Mouse (Mus musculus): Measurements from ENCODE around the gene Foxp1. TPM values are rescaled to one million over a fixed set of nuclear protein-coding genes. Genes with fewer than 3 reads are reported as not detected.

Foxp1 gene
- polyA plus RNA-seq, 1 experiment from 2014 or later, result 38.0 TPM

DNA sequence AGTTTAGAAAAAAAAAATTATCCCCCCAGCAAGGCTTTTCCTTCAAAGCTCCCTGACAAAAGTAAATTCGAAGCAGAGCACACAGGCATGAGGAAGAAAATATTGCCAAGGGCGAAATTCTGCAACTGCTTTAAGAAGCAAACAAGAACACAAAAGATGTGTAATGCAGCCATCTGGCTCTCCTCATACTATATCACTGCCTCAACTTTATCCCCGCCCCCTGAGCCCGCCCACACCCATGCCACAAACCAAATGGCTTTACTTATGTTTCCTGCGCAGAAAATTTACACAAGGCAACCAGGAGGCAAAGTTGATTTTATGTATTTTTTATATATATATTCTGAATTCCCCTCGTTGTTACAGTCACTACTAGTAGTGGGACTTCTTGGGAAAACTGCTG is 252.6 kb downstream of the Foxp1 start:
- Histone ChIP-seq H3K4me3 (replicated peaks; ENCODE audit: low read depth, low read length) (no peak overlapping the region), H3K9me3 (replicated peaks; ENCODE audit: low read length) (no peaks in the 10 kb centered on the region), H3K27me3 (ENCODE audit: insufficient read depth, low read length) (no peaks in the 10 kb centered on the region), H3K36me3 (ENCODE audit: insufficient read depth, low read length) (no peaks in the 10 kb centered on the region), H3K9ac (ENCODE audit: low read depth, low read length) (no peak overlapping the region), H3K27ac (no peak overlapping the region), H3K4me2 (ENCODE audit: low read length) (no peak overlapping the region), H3K4me1 (replicated peaks; ENCODE audit: insufficient read depth, low read length) (peaks cover 6% of the 10 kb centered on the region; the same call in 1 of the 2 replicates)
- 59% methylated on average over 6 of the region's 6 CpGs for WGBS
- ATAC-seq (replicated peaks; ENCODE audit: low FRiP score, low read depth) (no peak), DNase-seq (ENCODE audit: low spot score) (peak; percentile 47)
- no peak for TF ChIP-seq CTCF (IDR thresholded peaks at IDR 0.05; ENCODE audit: low read depth)

- TF ChIP-seq CTCF (IDR thresholded peaks at IDR 0.05; ENCODE audit: low read depth), result no peak
- Histone ChIP-seq H3K27ac (no peak overlapping the region), H3K4me2 (ENCODE audit: low read length) (no peak overlapping the region), H3K27me3 (ENCODE audit: insufficient read depth, low read length) (no peaks in the 10 kb centered on the region), H3K9ac (ENCODE audit: low read depth, low read length) (no peak overlapping the region), H3K4me3 (replicated peaks; ENCODE audit: low read depth, low read length) (no peak overlapping the region), H3K9me3 (replicated peaks; ENCODE audit: low read length) (no peaks in the 10 kb centered on the region), H3K36me3 (ENCODE audit: insufficient read depth, low read length) (no peaks in the 10 kb centered on the region), H3K4me1 (replicated peaks; ENCODE audit: insufficient read depth, low read length) (peaks cover 18% of the 10 kb centered on the region; the same call in 1 of the 2 replicates)
- ATAC-seq (replicated peaks; ENCODE audit: low FRiP score, low read depth), result no peak
- DNase-seq (ENCODE audit: low spot score), result no peak
- WGBS, result 60% methylated on average over 20 of the region's 20 CpGs
Observed at GRCm38 (mm10) chr6:99268171-99269061, 254.1 kb downstream of the Foxp1 start.

- no peak for TF ChIP-seq CTCF (IDR thresholded peaks at IDR 0.05; ENCODE audit: low read depth)
- H3K27ac ChIP-seq, result peak overlapping the region; percentile 68
- H3K9ac ChIP-seq (ENCODE audit: low read depth, low read length), result no peak overlapping the region
- peak overlapping the region; percentile 25 for H3K4me2 ChIP-seq (ENCODE audit: low read length)
- ATAC-seq (replicated peaks; ENCODE audit: low FRiP score, low read depth), result peak; percentile 75
- no peak for DNase-seq (ENCODE audit: low spot score)
- 37% methylated on average over 13 of the region's 13 CpGs for WGBS
- H3K4me3 ChIP-seq (replicated peaks; ENCODE audit: low read depth, low read length), result no peak overlapping the region
- no peaks in the 10 kb centered on the region for H3K9me3 ChIP-seq (replicated peaks; ENCODE audit: low read length)
- no peaks in the 10 kb centered on the region for H3K36me3 ChIP-seq (ENCODE audit: insufficient read depth, low read length)
- peaks cover 18% of the 10 kb centered on the region; the same call in 1 of the 2 replicates for H3K4me1 ChIP-seq (replicated peaks; ENCODE audit: insufficient read depth, low read length)
- no peaks in the 10 kb centered on the region for H3K27me3 ChIP-seq (ENCODE audit: insufficient read depth, low read length)
Observed at GRCm38 (mm10) chr6:99265945-99266656, 256.4 kb downstream of the Foxp1 start.

DNA sequence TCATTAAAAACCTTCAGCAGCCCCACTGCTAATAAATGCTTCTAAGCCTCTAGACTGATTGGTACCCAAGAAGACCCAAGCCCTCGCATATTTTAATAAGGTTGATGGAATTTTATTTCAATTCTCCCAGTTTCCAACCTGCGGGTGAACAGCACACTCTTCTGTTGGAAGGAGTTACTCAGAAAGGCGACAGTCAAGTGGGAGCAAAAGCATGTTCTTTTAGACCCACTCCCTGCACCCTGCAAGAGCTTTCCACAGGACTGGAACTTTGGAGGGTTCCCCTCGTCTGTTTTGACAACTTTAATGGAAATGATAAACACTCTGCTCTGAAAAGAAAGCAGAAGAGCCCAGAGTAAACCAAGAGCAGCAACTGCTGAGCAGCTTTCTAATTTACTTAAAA is 257.3 kb downstream of the Foxp1 start:
- DNase-seq (ENCODE audit: low spot score), result no peak
- Histone ChIP-seq H3K27ac (no peak overlapping the region), H3K27me3 (ENCODE audit: insufficient read depth, low read length) (no peaks in the 10 kb centered on the region), H3K4me1 (replicated peaks; ENCODE audit: insufficient read depth, low read length) (peaks cover 18% of the 10 kb centered on the region; the same call in 1 of the 2 replicates), H3K4me2 (ENCODE audit: low read length) (no peak overlapping the region), H3K9me3 (replicated peaks; ENCODE audit: low read length) (no peaks in the 10 kb centered on the region), H3K36me3 (ENCODE audit: insufficient read depth, low read length) (no peaks in the 10 kb centered on the region), H3K4me3 (replicated peaks; ENCODE audit: low read depth, low read length) (no peak overlapping the region), H3K9ac (ENCODE audit: low read depth, low read length) (no peak overlapping the region)
- no peak for TF ChIP-seq CTCF (IDR thresholded peaks at IDR 0.05; ENCODE audit: low read depth)
- ATAC-seq (replicated peaks; ENCODE audit: low FRiP score, low read depth), result no peak
- 49% methylated on average over 4 of the region's 4 CpGs for WGBS

- no peak for DNase-seq (ENCODE audit: low spot score)
- Histone ChIP-seq H3K36me3 (ENCODE audit: insufficient read depth, low read length) (no peaks in the 10 kb centered on the region), H3K9ac (ENCODE audit: low read depth, low read length) (no peak overlapping the region), H3K27me3 (ENCODE audit: insufficient read depth, low read length) (no peaks in the 10 kb centered on the region), H3K4me2 (ENCODE audit: low read length) (no peak overlapping the region), H3K27ac (no peak overlapping the region), H3K4me1 (replicated peaks; ENCODE audit: insufficient read depth, low read length) (peaks cover 18% of the 10 kb centered on the region; the same call in 1 of the 2 replicates), H3K4me3 (replicated peaks; ENCODE audit: low read depth, low read length) (no peak overlapping the region), H3K9me3 (replicated peaks; ENCODE audit: low read length) (no peaks in the 10 kb centered on the region)
- no peak for ATAC-seq (replicated peaks; ENCODE audit: low FRiP score, low read depth)
- TF ChIP-seq CTCF (IDR thresholded peaks at IDR 0.05; ENCODE audit: low read depth), result no peak
- WGBS, result 39% methylated on average over 13 of the region's 13 CpGs
Observed at GRCm38 (mm10) chr6:99264192-99265093, 258.1 kb downstream of the Foxp1 start.

- Histone ChIP-seq H3K27ac (no peak overlapping the region), H3K4me3 (replicated peaks; ENCODE audit: low read depth, low read length) (no peak overlapping the region), H3K9ac (ENCODE audit: low read depth, low read length) (no peak overlapping the region), H3K4me2 (ENCODE audit: low read length) (no peak overlapping the region), H3K36me3 (ENCODE audit: insufficient read depth, low read length) (no peaks in the 10 kb centered on the region), H3K4me1 (replicated peaks; ENCODE audit: insufficient read depth, low read length) (peaks cover 18% of the 10 kb centered on the region; the same call in 1 of the 2 replicates), H3K9me3 (replicated peaks; ENCODE audit: low read length) (no peaks in the 10 kb centered on the region), H3K27me3 (ENCODE audit: insufficient read depth, low read length) (no peaks in the 10 kb centered on the region)
- WGBS, result 38% methylated on average over 2 of the region's 2 CpGs
- no peak for DNase-seq (ENCODE audit: low spot score)
- ATAC-seq (replicated peaks; ENCODE audit: low FRiP score, low read depth), result no peak
- TF ChIP-seq CTCF (IDR thresholded peaks at IDR 0.05; ENCODE audit: low read depth), result no peak
Observed at GRCm38 (mm10) chr6:99263886-99264185, 258.7 kb downstream of the Foxp1 start.
